Mouse (Mus musculus) MN1 (cell line): ENCODE results near the gene Acss3.
A peak's percentile ranks its signal among the peaks of the same experiment; 100 is the strongest.

Experiments
- DNase-seq: peaks from one replicate; pipeline ENCODE4 v3.0.0-alpha.2; 2016; ENCODE audit warnings: low spot score

Acss3 gene

GRCm38 (mm10) chr10:107011142-107011541 lies 112.3 kb downstream of the Acss3 start:
- no peak for DNase-seq

GRCm38 (mm10) chr10:106998052-106998625 lies 125.3 kb downstream of the Acss3 start:
- no peak for DNase-seq

DNA sequence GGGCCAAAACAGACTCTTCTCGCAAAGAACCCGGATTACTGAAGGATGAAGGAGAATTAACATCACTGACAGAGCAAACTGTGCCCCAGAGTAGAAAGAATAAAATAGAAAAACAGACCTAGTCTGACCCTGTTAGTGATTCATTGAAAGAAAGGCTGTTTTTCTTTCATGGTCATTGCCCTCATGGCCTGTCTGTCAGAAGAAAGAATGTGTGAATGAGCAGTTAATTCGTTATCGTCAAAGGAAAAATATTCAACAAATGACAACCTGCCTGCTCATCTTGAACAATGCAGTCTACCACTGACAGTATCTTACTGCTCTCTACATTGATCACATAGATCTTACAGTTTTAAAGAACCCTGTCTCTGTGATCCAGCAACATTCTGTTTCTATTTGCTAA lies 134.0 kb downstream of the Acss3 start:
- DNase-seq, result no peak

DNA sequence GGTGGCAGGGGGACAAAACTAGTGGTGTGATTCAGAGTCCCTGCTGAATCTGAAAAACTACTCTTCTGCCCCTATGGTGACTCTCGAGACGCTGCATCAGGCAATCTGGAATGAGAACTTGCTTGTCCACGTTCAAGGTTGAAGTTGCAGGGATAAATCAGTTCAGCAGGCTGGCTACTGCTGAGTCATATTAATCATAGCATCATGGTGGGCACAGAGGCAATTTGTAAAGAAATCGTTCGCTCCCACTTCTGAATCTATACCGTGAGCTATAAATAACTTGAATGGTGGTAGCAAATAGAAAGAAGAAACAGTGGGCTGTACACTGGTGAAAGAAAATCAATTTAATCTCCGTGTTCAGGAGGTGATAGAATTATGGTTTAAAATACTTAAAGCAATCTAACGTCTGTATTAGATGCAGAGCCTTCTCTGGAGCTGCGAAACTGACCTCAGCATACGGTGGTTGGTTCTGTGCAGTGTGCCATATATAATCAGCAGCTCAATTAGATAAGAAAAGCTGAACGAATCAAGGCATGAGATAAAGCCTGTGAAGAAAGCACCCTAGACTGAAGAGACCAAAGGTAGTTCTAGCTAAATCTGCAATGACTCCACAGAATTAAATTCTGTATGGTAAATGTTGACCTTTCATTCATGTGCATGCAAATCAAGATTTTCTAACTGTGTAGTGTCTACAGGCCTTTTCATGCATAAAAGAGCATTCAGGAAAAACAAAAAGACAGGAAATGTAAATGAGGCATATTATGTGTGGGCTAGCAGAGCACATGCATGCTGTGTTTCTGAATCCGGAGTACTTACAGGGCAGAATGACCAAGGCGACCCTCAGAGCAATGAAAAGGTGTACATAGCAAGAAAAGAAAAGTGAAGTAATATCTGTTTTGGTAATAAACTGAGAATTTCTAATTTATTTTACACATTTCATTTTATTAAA lies 148.0 kb downstream of the Acss3 start:
- no peak for DNase-seq

- DNase-seq, result no peak
These were observed 164.4 kb downstream of the Acss3 start for GRCm38 (mm10) chr10:106959026-106959425.

DNA sequence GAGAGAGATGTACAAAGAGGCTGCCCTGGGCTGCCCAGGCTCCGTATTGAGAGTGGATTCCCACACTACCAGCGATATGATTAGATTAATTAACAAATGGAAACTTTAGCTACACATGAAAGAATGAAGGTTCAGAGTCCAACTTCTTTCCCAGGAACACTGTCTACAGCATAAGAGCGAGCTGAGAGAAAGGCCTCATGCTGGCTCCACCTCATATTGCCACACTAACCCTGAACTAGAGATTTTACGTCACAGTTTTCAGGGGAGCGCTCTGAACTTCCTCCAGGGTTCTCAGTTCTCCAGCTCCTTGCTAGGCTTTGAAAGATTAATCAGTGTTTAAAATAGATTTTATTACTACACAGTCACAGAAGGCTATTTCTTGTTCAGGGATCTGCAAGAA lies 182.1 kb downstream of the Acss3 start:
- no peak for DNase-seq

DNA sequence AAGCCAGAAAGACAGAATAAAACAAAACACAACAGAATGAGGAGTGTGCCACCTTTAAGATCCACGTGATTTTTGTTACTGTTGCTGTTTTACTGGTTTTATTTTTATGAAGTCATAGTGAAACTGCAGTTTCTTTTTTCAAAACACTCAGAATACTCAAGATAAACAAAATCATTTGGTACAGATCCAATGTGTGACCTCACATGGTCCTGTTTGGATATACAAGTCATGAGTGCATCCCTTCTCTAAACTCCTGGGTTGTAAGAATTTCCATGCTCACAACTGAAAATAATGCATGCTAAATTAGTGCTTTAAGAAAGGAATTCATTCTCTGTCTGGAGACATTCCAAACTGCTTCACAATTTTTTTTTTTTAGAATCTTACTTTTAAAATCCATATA lies 184.0 kb downstream of the Acss3 start:
- DNase-seq, result no peak

GRCm38 (mm10) chr10:106938851-106939250 lies 184.6 kb downstream of the Acss3 start:
- DNase-seq, result no peak

DNA sequence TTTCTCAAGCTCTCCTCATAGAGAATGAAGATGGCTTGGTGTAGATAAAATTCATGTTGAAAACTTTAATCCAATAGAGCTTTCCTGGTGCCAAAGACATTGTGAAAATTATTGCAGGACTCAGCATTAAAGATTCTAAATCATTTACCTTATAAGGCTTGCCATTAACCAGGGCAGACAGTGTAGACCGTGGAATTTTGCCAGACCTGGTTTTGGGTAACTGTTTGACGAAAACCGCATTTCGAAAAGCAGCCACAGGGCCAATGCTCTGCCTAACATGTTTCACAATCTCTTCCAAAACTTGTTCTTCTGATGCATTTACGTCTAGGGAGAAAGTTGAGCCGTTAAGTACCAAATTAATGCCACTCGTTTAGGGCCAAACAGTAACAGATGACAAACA lies 186.5 kb downstream of the Acss3 start:
- no peak for DNase-seq

- DNase-seq, result peak; percentile 69
These were observed 190.8 kb downstream of the Acss3 start for GRCm38 (mm10) chr10:106932571-106933073.

DNA sequence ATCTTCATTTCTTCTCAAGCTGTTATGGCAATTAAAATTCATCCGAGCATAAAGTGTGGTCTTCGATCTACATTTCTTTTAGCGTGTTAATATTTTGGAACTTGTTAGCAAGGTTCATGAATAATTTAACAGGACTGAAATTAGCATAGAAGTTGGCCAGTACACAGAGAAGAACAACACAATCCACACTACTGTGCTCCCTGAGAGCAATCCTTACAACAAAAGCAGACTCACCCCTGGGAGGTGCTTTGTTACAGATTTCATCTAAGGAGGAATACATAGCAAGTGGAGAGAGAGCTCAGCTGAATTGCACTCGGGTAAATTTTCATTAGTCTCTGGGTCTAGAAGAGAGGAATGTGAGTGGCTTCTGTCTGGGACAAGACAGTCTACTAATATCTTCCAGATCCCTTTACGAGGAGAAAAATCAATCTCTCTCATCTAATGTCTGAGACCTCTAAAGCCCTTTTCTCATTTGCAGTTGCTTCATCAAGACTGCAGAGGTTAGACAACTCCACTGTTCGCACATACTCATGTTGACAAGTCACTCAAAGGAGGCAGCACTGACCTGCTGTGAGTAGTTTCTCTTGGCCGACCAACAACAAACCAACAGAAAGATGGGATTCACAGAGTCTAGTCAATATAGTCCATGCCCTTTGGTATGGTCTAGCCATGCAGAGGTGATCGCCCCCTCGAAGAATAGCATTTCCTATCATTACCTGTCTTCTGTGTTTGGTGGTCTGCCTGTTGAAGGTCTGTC lies 194.7 kb downstream of the Acss3 start:
- DNase-seq, result no peak

- no peak for DNase-seq
These were observed 198.7 kb downstream of the Acss3 start for GRCm38 (mm10) chr10:106924798-106925197.

DNA sequence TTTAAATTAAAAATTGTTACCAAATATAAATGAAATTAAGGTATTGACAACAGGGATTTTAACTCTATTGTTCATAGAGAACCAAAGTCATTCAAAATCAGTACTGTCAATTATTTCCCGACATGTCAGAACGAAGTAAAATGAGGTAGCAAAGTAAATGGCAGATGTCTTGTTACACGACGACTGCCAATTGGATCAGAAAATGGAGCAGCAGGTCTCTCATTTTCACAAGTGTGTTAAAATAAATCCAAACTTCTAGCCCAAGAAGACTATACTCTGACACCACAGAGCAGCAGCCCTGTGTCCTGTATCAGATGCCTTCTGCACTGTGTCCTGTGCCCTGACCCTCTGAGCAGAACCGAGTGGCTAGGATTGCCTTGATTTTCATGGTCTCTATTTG lies 199.1 kb downstream of the Acss3 start:
- DNase-seq, result no peak

DNA sequence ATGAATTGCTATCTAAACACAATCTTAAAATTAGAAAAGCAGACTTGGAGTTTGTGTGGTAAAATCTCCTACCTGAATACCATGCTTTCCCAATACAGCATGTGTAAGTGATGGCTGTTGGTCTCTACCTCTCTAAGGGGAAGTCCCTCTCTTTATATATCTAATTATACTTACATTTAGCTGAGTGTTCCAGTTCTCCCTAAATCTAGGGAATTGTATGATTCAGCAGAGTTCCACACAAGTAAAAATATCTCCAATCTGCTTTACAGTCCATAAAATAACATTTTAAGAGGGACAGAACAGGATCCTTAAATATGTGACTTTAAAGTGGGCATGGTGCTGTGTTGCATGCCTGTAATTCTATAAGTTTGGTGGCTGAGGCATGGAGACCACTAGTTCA lies 208.6 kb downstream of the Acss3 start:
- no peak for DNase-seq

DNA sequence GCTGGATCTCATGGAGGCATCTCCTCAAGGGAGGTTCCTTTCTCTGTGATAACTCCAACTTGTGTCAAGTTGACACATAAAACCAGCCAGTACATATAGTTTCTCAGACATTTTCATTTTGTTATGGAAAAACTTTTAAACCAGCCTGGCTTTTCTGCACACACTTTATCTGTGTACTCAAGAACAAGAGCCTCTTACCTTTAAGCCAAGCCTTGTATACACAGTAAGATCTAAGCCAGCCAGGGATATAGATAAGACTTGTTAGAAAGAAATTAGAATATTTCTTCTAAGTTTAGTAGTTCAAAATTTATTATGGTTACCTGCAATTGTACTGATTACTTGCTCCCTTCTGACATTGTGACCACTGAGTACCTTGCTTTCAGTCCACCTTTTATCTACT lies 209.2 kb downstream of the Acss3 start:
- no peak for DNase-seq

GRCm38 (mm10) chr10:106913032-106913431 lies 210.4 kb downstream of the Acss3 start:
- no peak for DNase-seq

DNA sequence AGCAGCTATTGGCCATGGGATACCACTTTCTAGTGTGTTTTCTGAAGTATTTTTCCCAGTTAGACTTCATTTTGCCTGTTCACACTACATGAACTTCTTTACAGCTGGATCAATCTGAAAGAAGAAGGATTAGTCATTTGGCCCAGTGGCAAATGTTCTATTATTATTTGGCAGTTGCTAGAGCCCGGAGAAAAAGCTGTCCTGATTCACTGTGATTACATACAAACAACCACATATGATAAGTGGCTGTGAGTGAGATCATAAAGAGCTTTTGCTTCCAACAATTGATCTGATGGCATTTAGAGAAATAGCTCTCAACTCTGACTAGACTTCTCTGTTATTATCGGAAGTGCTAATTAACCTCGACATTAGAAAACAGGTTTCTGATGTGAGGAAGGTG lies 213.4 kb downstream of the Acss3 start:
- DNase-seq, result no peak

- DNase-seq, result no peak
These were observed 227.1 kb downstream of the Acss3 start for GRCm38 (mm10) chr10:106896351-106896750.
